Mouse (Mus musculus) adipocyte (in vitro differentiated cells): ENCODE results near the gene Meis1.

Experiments
- DNase-seq: peaks from one replicate; pipeline ENCODE4 v3.0.0-alpha.2; 2016; ENCODE audit warnings: low spot score

Meis1 gene

DNA sequence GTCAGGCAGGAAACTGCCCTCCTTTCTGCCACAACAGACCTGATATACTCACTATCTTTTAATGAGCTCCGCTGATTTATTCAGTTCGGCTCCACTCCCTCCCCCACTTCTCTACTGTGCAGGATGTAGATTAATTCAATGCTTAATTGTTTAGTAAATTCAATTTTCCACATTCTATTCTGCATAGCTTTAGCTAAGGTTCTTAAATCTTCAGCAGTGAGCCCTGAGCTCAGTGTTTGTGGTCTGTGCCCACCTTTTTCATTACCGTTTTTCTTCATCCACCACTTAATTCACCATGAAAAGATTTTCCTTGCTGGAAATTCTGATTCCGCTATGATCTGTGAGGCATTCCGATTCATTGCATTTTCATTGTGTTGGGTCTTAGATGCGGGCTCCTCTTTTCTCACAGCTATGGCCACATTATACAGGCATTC is 28.5 kb downstream of the Meis1 start:
- no peak for DNase-seq

DNA sequence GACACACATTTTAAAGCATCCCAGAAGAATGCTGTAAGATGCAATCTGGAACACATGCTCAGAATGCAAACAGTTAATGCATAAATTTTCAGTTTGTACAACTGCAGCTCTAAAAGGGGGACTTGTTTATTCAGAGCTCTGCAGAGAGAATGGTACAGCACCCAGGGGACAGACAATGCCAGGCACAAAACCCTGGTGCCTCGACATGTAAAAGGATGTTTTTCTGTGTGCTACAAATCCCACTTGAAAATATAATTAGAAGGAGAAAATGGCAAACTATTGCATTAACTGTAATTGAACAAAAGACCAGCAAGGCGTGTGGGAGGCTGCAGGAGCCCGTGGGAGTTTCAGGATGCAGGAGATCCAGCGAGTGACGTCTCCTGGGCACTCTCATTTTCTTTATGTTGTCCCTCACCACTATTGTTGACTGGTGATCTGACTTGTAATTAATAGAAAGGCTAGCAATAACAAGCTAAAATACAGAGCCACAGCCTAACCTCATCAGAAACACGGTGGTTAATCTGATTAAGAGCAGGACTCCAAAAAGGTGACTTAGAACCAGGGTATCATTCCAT is 29.0 kb downstream of the Meis1 start:
- no peak for DNase-seq

DNA sequence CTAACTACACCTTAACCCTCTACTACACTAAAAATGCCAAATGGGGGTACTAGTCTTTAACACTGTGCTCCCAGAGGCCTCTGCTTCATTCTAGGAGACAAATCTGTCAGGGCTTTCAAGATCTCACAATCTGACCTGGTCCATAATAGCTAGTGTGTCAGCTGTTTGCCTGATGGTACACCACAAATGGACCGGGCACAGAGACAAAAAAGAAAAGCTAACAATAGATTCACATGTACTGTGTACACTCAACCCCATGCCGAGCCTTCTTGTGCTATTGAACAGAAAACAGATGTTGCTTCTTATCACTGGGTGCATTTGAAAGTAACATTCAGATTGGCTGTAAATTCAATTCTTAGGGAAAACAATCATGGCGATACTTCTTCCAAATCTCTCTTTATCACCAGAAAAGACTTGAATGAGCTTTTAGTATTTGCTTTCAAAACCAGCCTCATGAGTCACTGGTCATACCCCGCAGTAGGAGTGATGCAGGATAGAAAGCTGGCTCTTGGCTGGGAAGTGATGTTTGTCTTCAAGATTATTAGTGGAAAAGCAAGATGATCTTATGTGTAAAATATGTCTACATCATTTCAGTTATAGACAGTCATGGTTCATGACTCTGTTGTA is 30.0 kb downstream of the Meis1 start:
- DNase-seq: peak; percentile 28

DNA sequence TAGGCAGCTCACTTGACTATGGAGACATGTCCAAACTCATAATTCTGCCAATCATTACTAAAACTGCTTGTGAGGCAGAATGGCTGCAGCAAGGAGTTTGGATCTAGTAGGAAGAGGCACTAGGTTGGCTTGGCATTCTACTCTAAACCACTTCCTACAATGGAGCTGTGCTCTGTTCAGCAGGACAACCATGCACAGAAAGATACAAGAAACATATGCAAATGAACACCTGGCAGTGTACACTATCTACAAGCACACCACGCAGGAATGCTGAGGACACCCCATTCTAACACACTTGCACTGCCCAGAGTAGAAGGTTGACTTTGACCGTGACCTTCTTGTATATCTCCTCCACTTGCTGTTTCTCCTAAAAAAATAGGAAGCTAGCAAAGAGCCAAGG is 35.0 kb downstream of the Meis1 start:
- DNase-seq: no peak

DNA sequence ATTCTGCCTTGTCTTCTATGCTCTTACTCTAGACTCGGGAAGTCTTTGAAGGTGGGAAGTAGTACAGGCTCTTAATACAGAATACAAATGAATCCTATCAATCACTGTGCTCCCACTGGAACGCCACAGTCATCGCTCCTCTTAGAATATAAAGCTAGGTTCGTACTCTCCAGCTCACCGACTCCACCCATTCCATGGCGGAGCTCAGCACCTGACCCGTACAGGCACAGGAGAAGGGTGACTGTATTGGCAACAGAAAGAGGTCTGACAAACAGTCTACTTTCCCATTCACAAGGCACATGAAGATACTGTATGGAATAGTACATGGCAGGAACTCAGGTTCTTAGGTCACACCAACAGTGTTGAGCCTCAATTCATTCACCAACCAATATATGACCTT is 35.5 kb downstream of the Meis1 start:
- no peak for DNase-seq

DNA sequence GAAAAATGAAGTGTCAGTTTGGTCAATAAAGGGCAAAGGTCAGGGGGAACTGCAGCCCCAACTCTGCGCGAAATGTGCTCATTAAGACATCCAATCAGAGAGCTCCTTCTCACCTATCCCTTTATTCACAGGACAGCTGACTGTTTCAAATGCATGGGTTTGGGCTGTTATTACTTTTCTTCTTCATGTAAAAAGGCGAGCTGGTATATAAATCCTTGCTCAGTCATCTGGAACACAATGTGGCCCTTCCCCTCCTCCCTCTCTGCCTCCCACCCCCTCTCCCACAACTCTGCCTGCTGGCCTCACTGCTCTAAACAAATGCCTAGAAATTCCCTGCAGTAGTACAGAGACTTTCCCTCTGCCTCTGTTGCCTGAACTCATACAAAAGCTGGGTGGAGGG is 36.5 kb downstream of the Meis1 start:
- DNase-seq: no peak

DNA sequence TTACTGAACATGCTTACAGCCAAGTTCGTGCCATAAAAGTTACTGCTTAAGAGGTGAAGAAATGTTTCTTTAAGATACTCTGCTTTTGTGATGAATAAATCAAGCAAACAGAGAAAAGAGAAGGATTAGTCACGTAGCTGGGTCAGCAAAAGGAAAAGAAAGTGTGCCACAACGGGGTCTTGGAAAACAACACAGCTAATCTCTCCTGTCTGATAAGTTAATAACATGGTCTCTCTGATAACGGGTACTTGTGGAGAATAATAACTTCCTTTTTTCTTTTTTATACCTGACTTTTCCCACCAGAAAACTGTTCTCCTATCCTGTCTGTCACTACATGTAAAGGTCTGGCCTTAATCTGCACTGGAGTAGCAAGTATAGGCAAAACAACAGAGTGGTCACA is 37.4 kb downstream of the Meis1 start:
- no peak for DNase-seq

DNA sequence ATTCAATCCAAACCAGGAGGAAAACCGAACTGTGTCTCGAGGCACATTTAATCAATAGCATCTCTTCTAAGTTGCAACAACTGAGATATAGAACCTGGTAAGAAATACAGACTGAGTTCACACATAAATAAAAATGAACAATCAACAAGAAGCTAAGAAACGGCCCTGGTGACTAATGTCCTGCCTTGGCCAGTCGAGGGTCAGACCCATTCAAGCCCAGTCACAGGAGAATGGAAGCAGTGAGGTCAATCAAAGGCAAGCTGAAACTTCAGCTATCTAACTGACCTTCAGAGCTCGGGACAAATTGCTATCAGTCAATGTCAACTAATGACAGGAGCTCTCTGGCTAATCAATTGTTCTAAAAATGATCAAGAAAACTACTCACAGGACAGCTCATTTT is 38.2 kb downstream of the Meis1 start:
- DNase-seq: no peak

DNA sequence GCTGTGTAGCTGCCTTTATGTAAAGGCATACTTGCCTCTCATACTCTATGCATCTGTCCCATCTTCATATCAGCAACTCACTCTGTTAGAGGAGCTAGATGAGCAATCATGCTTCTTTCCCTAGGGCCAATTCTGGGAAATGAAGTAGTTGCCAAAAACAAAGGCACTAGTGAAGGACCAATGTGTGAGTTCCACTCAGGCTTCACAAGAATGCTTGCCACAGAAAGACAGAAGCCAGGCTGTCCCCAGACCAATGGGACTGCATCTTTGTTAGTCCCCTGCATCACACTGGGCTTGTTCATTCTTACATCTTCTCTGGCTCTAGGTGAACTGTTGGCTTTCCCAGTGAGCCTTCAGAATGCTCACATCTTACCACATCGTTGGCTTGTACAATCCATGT is 43.7 kb downstream of the Meis1 start:
- DNase-seq: no peak

DNA sequence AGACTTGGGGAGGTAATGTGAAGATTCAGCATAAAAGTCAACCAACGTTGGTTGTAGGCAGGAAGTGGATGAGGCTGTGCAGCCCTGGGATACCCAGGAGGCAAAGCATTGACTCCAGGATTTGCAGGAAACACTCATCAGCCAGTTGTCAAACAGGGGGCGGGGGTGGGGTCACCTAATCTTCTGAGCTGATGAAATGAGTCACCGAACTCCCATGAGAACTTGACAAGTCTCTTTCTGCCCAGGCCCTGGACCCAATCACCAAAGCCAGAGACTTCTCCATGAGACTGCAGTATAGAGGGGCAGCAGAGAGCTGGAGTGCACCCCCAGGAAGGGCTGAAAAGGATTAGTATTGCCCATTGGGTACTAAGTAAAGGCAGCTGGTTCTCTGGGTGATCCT is 45.0 kb downstream of the Meis1 start:
- DNase-seq: peak; percentile 7

DNA sequence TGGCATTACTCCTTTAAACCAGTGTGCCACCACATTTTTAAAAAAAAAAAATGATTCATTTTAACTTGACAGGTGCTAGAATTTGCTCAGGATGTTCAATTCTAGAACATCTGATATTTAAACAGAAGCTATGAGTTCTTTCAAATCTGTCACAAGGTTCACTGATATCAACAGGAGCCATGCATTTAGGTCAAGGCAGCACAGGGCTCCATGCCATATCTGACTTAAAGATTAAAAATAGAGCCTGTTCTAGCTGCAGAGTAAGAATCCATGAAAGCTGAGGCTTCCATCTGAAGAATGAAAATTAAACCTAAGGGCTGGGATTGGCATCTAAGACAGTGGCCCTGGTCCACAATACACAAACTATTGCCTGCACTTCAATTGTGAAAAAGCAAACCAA is 45.8 kb downstream of the Meis1 start:
- DNase-seq: no peak

DNA sequence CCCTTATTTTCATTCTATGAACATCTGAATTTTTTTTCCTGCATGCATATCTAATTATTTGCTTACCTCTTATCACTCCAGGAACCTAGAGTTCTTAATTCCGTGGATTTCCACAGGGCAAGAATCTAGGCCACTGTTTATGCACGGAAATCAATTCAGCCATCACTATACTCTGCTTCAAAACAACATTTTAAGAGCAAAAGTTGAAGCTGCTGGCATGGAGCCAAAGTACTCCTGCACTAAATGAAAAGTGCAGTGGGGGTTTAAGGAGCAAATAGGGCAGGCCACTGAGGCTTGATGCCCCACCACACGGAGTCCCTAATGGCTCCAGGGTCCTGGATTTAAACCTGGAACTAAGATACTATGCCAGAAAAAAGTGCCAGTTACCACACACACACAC is 47.2 kb downstream of the Meis1 start:
- DNase-seq: peak; percentile 23

DNA sequence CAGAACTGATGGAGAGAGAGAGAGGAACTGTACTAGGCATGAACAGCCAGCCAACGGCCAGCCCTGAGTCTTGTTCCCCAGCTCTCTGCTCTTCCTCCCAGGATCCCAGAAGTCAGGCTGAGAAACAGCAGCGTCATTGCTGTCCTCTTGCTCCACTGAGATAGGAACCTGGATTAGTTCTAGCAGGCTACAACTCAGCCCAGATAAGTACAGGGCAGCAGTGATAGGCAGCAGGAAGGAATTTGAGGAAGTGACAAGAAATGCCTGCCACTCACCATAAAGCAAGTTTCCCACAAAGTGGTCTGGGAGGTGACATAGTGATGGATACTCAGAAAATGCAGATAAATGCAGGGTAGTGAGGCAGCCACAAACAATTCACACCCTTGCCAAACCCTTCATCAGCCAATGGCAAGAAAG is 48.9 kb downstream of the Meis1 start:
- no peak for DNase-seq

DNA sequence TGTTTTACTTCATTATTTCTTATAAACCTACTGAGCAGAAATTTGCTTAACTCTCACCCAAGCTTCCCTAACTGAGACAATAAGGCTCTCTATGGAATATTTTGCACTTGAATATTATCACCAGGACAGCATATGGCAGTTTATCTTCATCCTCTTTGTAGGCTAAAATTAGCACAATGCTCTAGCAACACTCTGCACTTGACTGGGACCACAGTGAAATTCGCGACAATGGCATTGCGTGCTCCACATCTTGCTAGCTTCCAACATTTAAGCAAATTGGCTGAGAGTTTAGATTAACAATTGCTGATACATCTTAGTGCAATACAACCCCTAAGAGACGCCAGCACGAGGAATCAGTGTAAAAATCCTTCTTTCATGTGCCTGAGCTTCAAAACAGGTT is 54.4 kb downstream of the Meis1 start:
- DNase-seq: no peak

DNA sequence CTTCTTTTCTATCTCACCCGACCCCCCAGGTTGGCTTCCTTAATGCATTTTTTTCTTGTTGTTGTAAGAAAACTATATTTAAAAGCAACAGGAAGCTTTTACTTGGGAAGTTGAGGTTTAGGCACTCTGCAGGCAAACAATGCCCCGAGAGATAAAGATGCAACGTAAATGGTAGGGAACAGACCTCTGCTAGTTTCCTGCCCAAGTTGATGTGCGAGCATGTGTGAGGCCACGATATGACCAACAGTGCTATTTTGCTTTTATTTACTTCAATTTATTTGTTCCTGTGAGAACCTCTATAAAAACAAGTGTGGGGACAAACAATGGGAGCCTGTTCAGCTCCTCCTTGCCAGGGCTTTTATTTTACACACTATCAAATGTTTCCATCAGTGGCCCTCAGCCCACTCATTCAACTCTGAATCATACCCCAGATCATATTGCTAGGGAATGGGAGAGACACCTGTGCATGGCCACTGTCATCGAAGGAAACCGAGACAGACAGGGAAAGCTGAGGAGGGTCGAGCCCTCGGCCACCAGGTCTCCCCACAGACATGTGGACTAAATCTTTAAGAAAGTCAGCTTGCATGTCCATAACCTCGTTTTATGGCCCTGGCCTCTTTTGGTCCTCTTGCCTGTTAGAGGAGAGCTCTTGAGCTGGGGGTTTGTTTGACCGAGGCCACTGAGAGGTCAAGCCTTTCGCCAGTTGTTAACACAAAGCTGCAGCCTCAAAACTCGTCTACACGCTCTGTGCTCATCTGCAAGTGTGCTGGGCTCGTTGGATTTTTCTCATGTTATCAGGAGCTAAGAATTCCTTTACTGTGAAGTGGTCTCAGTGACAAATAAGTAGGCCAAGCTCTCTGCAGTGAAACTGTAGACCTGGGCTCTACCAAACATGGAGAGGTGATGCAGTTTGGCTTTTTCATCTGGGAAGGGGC is 55.3 kb downstream of the Meis1 start:
- DNase-seq: no peak

DNA sequence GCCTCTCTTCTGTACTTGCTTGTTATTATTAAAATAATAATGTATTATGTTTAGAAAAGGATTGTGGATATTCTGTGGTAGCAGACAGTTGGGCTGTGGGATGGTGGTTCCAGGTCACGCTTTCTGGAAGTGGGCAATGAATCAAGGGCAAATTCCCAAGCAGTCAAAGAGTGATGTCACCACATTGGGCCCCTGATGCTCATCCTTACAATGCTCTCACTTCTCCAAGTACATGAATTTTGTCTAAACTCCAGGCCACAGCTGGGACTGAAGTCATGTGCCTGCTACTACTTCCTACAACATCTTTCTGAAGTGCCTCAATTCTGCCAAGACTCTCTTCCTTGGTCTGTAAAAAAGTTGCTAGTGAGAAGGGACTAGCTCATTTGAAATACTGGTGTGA is 59.3 kb downstream of the Meis1 start:
- DNase-seq: no peak

DNA sequence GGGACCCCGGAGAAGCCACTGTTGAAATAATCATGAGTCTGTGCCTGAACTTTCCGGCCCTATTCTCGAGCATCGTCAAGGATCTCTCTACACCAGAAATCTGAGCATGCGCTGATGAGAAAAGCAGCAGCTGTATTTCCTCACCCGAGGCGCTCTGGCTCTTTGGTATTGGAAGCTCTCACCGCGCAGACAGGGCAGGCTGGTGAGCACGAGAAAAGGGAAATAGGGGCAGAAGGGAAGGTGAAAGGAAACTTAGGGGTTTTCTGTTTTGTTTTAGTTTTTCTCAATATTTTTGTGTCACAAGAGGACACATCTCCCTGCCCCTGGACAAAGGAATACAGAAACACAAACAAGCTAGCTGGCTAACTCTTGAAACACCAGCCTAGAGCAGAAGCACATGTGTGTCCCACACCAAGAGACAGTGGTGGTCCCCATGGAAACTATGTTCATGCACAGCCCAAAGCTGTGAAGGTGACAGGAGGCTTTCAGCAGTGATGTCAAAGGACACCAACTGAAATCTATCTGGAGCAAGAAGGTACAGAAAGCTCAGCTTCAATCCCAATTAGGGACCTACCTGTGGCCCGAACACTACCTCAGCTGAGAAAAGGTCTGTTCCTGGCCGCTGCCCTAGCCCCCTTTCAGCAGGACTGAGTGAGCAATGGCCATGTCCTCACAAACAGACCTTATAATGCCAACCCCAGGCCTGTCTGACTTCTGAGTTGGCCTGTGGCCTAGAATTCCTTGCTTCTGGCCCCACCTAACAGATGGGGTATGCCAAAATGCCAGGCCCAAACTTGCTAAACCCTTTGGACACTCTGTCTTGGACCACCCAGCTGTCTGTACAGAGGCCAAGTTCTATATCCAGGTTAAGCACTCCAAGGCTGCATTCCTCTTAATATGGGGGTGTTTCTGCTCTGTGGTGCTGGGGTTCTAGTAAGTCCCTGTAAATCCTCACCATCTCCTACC is 60.7 kb downstream of the Meis1 start:
- no peak for DNase-seq

DNA sequence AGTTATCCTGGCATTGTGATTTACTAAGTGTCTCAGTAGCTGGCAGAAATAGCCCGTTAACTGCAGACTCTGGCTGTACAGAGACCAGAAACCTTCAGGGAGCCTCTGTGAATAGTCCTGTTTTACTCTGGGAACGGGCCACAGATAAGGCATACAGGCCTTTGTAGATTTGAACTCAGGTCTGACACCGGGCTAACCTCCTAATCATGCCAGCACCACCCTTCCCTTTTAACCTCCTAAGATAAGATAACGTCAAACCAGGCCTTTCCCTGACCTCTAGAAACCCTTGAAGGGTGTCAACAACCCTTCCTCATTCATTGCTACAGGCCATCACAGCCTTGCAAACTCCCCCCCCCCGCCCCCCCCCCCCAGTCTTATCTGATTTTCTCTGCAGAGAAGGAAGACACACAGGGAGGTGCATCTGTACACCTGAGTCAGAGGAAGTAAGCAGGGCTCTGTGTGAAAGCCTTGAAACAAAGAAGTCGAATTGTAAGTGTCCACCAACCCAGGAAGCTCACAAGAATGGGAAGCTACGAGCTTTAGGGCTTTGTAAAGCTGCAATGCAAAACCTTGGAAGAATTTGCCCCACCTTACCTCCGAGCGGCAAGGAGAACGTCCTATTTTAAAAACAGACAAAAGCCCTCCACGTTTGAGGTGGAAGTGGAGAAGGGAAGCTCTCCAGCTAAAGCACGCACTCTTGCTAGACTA is 61.5 kb downstream of the Meis1 start:
- no peak for DNase-seq

DNA sequence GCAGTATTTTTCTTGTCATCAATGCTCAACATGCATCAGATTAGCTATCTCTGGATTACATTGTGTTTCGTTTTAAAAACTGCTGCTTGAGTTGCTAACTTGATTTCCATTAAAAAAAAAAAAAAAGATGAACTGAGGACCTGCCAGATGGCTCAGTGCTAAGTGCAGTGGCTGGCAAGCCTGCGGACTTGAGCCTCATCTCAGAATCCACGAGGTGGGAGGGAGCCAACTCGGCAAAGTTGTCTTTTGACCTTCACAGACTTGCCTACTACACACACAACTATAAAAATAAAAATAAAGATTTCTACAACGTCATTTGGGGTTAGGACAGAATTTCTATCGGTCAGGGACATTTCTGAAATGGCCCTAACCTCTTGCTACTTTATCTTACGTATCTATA is 62.8 kb downstream of the Meis1 start:
- DNase-seq: peak; percentile 60

DNA sequence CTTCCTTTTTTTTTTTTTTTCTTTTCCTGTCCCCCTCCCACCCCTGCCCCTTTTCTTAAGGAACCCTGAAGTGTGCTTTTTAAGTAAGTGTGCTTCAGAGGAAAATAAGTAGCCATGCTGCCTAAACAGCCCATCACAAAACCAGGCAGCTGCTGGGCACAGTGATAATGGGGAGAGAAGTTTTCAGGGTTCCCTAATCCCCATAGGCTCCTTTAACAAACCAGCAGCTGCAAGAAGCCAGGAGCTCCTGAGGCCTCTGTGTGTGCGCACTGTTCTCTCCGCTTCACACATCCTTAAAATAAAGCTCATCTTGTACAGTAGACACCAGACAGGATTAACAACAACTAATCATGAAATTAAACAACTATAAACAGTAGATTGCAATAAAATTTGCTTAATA is 63.9 kb downstream of the Meis1 start:
- no peak for DNase-seq

DNA sequence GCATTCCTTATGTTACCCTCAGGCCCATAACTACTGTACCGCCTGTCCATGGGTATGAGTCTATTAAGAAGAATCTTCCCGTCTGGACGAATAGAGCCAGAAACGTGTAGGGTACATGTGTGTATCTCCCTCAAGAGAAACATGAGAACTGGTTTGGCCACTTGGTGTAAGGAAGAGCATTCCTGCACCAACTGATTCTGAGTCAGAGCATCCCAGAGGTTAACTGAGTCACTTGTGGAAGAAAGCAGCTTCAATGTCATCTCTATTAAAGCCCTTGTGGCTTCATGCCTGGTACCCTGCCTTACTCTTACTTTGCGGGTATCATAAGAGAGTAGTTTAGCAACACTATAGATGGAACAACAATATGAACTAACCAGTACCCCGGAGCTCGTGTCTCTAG is 64.9 kb downstream of the Meis1 start:
- DNase-seq: no peak
